Mouse (Mus musculus) small intestine, adult 2 months (tissue): ENCODE measurements around the gene Krtap3-2. TPM values are rescaled to one million over a fixed set of nuclear protein-coding genes. Genes with fewer than 3 reads are reported as not detected.
"Not testable (repeated sequence)": the region's sequence is repeated elsewhere in the genome, so short reads cannot be mapped to it uniquely, and the experiment has no call there.

Experiments
- H3K27ac ChIP-seq: fragments of 200-500 bp; 2 replicates; pipeline ENCODE4 v1.5.1; 2012; ENCODE audit warnings: low read depth, low read length, control low read depth, inconsistent platforms; ENCODE audit not compliant: insufficient read depth
- H3K27me3 ChIP-seq: fragments of 200-500 bp; 2 replicates; pipeline ENCODE4 v1.6.1; 2012; ENCODE audit warnings: mild to moderate bottlenecking, moderate library complexity, low read length, inconsistent platforms; ENCODE audit not compliant: control insufficient read depth, insufficient read depth
- H3K36me3 ChIP-seq: fragments of 200-500 bp; 2 replicates; pipeline ENCODE4 v1.6.1; 2012; ENCODE audit warnings: mild to moderate bottlenecking, low read length, control low read depth, inconsistent platforms; ENCODE audit not compliant: control insufficient read depth, insufficient read depth
- H3K4me1 ChIP-seq: fragments of 200-500 bp; 2 replicates; pipeline ENCODE4 v1.6.1; 2012; ENCODE audit warnings: low read length, inconsistent platforms, mixed read lengths; ENCODE audit not compliant: control insufficient read depth, insufficient read depth, insufficient read length
- H3K4me3 ChIP-seq: fragments of 200-500 bp; 2 replicates; pipeline ENCODE4 v1.5.1; 2012; ENCODE audit warnings: low read depth, mild to moderate bottlenecking, control low read depth, inconsistent platforms, low read length, moderate library complexity
- CTCF ChIP-seq: fragments of 200-500 bp; IDR thresholded peaks from 2 replicates; pipeline ENCODE4 v1.5.1; 2012; ENCODE audit warnings: low read depth, mild to moderate bottlenecking, control low read depth, inconsistent platforms, low read length, moderate library complexity, mixed read lengths; ENCODE audit not compliant: insufficient replicate concordance, insufficient read length; ENCODE audit errors: extremely low read depth
- POLR2A ChIP-seq: fragments of 200-500 bp; IDR thresholded peaks from 2 replicates; pipeline ENCODE4 v1.6.1; 2012; ENCODE audit warnings: low read depth, mild to moderate bottlenecking, control low read depth, inconsistent platforms, low read length, moderate library complexity
- WGBS: fragments of 180-500 bp; shearing (Covaris S2); methylation state at CpG from one replicate; pipeline ENCODE4 v1.1.7; 2018; 5-methylcytosine and 5-hydroxymethylcytosine counted together
- polyA plus RNA-seq: library from polyadenylated mRNA; depleted of rRNA; stranded (reverse); fragments of >200 nt; gene quantifications from 2 replicates; pipeline ENCODE4 v1.2.3, GENCODE M21; 2012; rRNA removed

Krtap3-2 gene
- not detected in 2 replicates for polyA plus RNA-seq

- Histone ChIP-seq H3K36me3 (no peaks in the 10 kb centered on the region), H3K4me3 (no peak within 1 kb of the TSS), H3K27me3 (no peaks in the 10 kb centered on the region), H3K4me1 (peaks cover 2% of the 10 kb centered on the region; the same call in 1 of the 2 replicates), H3K27ac (no peak within 1 kb of the TSS)
- 90% methylated on average over 2 of the region's 2 CpGs for whole genome bisulfite sequencing
- no peak for TF ChIP-seq POLR2A
- TF ChIP-seq CTCF: no peak
Observed at GRCm38 (mm10) chr11:99556753-99557152, at the start of gene Krtap3-2. TSS of gene Krtap3-2 (minus strand) at chr11:99556853.

- H3K4me3 ChIP-seq, H3K27me3 ChIP-seq, H3K4me1 ChIP-seq, H3K36me3 ChIP-seq, H3K27ac ChIP-seq: not testable (repeated sequence)
- 28% methylated on average over 1 of the region's 1 CpGs for WGBS
Observed at GRCm38 (mm10) chr11:99603208-99603607, 46.6 kb upstream of the Krtap3-2 start, which contains the start of gene Gm11938. TSS of gene Gm11938 (minus strand) at chr11:99603308.

GRCm38 (mm10) chr11:99597742-99598141 lies 41.1 kb upstream of the Krtap3-2 start, which contains the start of gene Krtap9-3:
TSS of gene Krtap9-3 (minus strand) at chr11:99598105.
- H3K4me1 ChIP-seq, H3K27me3 ChIP-seq, H3K36me3 ChIP-seq, H3K4me3 ChIP-seq, H3K27ac ChIP-seq: not testable (repeated sequence)
- WGBS: 55% methylated on average over 6 of the region's 6 CpGs

DNA sequence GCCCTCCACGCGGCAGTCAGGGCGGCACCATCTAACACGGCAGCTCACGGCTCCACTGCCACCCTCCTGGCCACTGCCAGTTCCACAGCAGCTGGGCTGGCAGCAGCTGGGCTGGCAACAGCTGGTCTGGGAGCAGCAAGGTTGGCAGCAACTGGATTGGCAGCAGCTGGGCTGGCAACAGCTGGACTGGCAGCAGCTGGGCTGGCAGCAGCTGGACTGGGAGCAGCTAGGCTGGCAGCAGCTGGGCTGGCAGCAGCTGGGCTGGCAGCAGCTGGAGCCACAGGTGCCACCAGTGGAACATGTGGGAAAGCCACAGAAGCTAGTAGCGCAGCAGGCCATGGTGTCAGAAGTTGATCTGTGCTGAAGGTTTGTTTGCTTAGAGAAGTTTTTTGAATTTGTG lies 34.3 kb upstream of the Krtap3-2 start, which contains the start of gene Krtap1-3:
Krtap1-3 (minus strand) TSS at position 359 of the 400 bp plus-strand sequence.
- Histone ChIP-seq H3K27ac (no peak within 1 kb of the TSS), H3K27me3 (no peaks in the 10 kb centered on the region), H3K36me3 (no peaks in the 10 kb centered on the region), H3K4me3 (no peak within 1 kb of the TSS), H3K4me1 (peaks cover 4% of the 10 kb centered on the region; the same call in 1 of the 2 replicates)
- 74% methylated on average over 6 of the region's 6 CpGs for WGBS
- TF ChIP-seq CTCF: no peak
- no peak for TF ChIP-seq POLR2A

- 71% methylated on average over 7 of the region's 7 CpGs for WGBS
- Histone ChIP-seq H3K4me1 (no peaks in the 10 kb centered on the region), H3K27me3 (no peaks in the 10 kb centered on the region), H3K27ac (no peak overlapping the region), H3K4me3 (no peak overlapping the region), H3K36me3 (no peaks in the 10 kb centered on the region)
- TF ChIP-seq CTCF (no peak), POLR2A (no peak)
Observed at GRCm38 (mm10) chr11:99585096-99585495, 28.4 kb upstream of the Krtap3-2 start.

- TF ChIP-seq POLR2A: no peak
- 70% methylated on average over 5 of the region's 5 CpGs for WGBS
- no peaks in the 10 kb centered on the region for H3K27me3 ChIP-seq
- no peaks in the 10 kb centered on the region for H3K36me3 ChIP-seq
- no peaks in the 10 kb centered on the region for H3K4me1 ChIP-seq
- H3K4me3 ChIP-seq: no peak within 1 kb of the TSS
- H3K27ac ChIP-seq: no peak within 1 kb of the TSS
Observed at GRCm38 (mm10) chr11:99583245-99583704, 26.6 kb upstream of the Krtap3-2 start, which contains the start of gene Krtap1-4. TSS of gene Krtap1-4 (minus strand) at chr11:99583654.

DNA sequence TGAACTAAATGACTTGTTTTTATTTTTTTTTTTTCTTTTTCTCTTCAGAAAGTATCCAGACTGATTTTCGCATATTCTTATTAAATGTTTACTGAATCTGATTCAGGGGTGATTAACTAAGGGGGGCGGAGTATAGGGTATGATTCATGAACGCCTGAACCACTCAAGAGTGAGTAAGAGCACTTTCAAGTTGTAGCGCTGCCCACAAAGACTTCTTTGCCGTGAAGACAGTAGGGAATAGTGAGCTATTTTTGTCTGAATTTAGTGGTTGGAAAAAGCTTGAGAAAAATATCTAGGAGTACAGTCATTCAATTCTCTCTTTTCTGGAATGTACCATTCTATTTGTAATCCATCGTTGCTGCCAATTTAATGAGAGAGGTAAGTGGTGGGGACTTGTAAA lies 24.9 kb upstream of the Krtap3-2 start:
- Histone ChIP-seq H3K4me1 (no peaks in the 10 kb centered on the region), H3K4me3 (no peak overlapping the region), H3K27me3 (no peaks in the 10 kb centered on the region), H3K36me3 (no peaks in the 10 kb centered on the region), H3K27ac (no peak overlapping the region)
- TF ChIP-seq CTCF (no peak), POLR2A (no peak)
- WGBS: 77% methylated on average over 6 of the region's 6 CpGs

DNA sequence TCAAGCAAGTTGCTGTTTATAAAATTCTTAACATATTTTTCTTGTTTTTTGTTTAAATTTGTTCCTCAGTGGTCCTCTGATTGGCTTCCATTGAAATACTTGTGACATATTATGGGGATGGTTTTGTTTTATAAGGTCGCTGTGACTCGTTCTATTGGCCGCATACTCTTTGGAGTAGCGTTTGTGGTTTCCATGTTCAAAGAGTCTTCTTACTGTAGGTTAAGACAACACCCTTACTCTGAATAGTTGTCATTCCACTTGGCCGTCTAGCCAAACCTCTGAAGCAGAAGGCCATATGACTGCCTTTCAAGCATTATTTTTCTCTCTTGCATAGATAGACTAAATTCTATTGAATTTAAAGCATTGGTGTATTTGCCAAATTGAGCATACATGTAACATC lies 24.4 kb upstream of the Krtap3-2 start:
- H3K4me3 ChIP-seq: no peak overlapping the region
- WGBS: 92% methylated on average over 5 of the region's 5 CpGs
- no peaks in the 10 kb centered on the region for H3K36me3 ChIP-seq
- no peak for TF ChIP-seq CTCF
- TF ChIP-seq POLR2A: no peak
- H3K27ac ChIP-seq: no peak overlapping the region
- H3K4me1 ChIP-seq: no peaks in the 10 kb centered on the region
- no peaks in the 10 kb centered on the region for H3K27me3 ChIP-seq
